Mouse (Mus musculus): ENCODE measurements around the gene Cpm.

The Cpm gene

GRCm38 (mm10) chr10:117621616-117622533 is 7.4 kb upstream of the Cpm start:
- no peak for DNase-seq

GRCm38 (mm10) chr10:117623358-117623757 is 5.9 kb upstream of the Cpm start:
- no peak for DNase-seq

GRCm38 (mm10) chr10:117624222-117624621 is 5.1 kb upstream of the Cpm start:
- no peak for DNase-seq

GRCm38 (mm10) chr10:117624655-117625497 is 4.4 kb upstream of the Cpm start:
- no peak for DNase-seq

- no peak for DNase-seq
Observed at GRCm38 (mm10) chr10:117625500-117626296, 3.6 kb upstream of the Cpm start.

GRCm38 (mm10) chr10:117626297-117626613 is 3.0 kb upstream of the Cpm start:
- no peak for DNase-seq

GRCm38 (mm10) chr10:117626840-117627615 is 2.3 kb upstream of the Cpm start:
- DNase-seq = no peak

- no peak for DNase-seq
Observed at GRCm38 (mm10) chr10:117627616-117627930, 1.7 kb upstream of the Cpm start.

- no peak for DNase-seq
Observed at GRCm38 (mm10) chr10:117627949-117628348, 1.4 kb upstream of the Cpm start.

GRCm38 (mm10) chr10:117628363-117629168 is 734 bp upstream of the Cpm start:
- no peak for DNase-seq

- DNase-seq = no peak
Observed at GRCm38 (mm10) chr10:117630176-117630575, 876 bp downstream of the Cpm start.

- no peak for DNase-seq
Observed at GRCm38 (mm10) chr10:117630810-117631209, 1.5 kb downstream of the Cpm start.

GRCm38 (mm10) chr10:117631562-117632259 is 2.4 kb downstream of the Cpm start:
- DNase-seq = no peak

GRCm38 (mm10) chr10:117632394-117632793 is 3.1 kb downstream of the Cpm start:
- no peak for DNase-seq

- DNase-seq = no peak
Observed at GRCm38 (mm10) chr10:117633564-117634208, 4.4 kb downstream of the Cpm start.

- no peak for DNase-seq
Observed at GRCm38 (mm10) chr10:117634323-117635030, 5.2 kb downstream of the Cpm start.

GRCm38 (mm10) chr10:117635078-117635771 is 5.9 kb downstream of the Cpm start:
- DNase-seq = no peak

- no peak for DNase-seq
Observed at GRCm38 (mm10) chr10:117635823-117636589, 6.7 kb downstream of the Cpm start.
